Mouse (Mus musculus): ENCODE data around the gene Olfr877. TPM values are rescaled to one million over a fixed set of nuclear protein-coding genes. Genes with fewer than 3 reads are reported as not detected.

Olfr877 gene
- polyA plus RNA-seq, 1 experiment from 2014 or later, result not detected

DNA sequence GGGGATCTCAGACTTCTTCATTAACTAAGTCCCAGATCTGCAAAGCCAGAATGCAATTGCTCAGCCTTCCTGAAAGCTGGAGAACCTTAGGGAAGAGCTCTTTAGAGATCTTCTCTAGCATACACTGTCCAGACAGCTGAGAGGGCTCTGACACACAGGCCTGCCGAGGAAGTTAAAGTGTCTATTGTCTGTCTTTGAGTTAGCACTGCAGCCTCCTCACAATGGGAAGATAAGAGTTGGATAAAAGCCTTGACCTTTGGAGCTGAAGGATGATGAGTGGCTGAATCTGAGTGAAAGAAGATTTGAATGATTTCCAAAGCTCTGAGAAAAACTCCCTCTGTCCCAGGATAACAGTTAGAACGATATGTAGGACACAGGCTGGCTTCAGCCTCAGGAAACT lies 42.6 kb downstream of the Olfr877 start, which contains the start of gene Olfr145:
TSS of gene Olfr145 (plus strand) at position 64 of the 400 bp plus-strand sequence.
- H3K9me3 ChIP-seq, result no peaks in the 10 kb centered on the region
- H3K27ac ChIP-seq, result no peak within 1 kb of the TSS
- no peaks in the 10 kb centered on the region for H3K4me1 ChIP-seq
- H3K36me3 ChIP-seq, result no peaks in the 10 kb centered on the region
- H3K4me2 ChIP-seq, result no peak within 1 kb of the TSS
- H3K9ac ChIP-seq, result no peak within 1 kb of the TSS
- no peaks in the 10 kb centered on the region for H3K27me3 ChIP-seq (replicated peaks)
- WGBS, result 42% methylated on average over 2 of the region's 2 CpGs
- no peak for ATAC-seq (ENCODE audit: insufficient read depth, low FRiP score, low read depth)
- no peak within 1 kb of the TSS for H3K4me3 ChIP-seq (replicated peaks)

DNA sequence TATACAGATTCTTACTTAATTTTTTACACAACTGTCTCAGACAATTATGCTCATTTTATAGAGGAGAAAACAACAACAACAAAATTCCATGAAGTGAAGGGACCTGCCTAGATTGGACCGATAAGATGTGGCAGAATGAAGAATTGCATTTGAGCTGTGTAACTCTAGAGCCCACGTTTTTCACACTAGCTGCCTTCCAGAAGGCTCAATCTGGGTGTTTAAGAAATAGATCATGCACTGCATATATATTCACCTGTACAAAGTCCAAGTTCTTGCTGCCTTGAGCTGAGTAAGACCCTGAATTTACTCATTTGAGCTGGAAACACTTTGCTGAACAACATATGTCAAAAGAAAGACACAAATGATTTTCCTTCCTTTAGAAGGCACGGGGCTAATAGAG lies 51.5 kb downstream of the Olfr877 start:
- Histone ChIP-seq H3K4me3 (replicated peaks) (no peak overlapping the region), H3K27ac (no peak overlapping the region), H3K4me1 (no peaks in the 10 kb centered on the region), H3K9me3 (no peaks in the 10 kb centered on the region), H3K4me2 (no peak overlapping the region), H3K27me3 (replicated peaks) (no peaks in the 10 kb centered on the region), H3K9ac (no peak overlapping the region), H3K36me3 (no peaks in the 10 kb centered on the region)
- ATAC-seq (ENCODE audit: insufficient read depth, low FRiP score, low read depth), result no peak
- WGBS, result 57% methylated on average over 3 of the region's 3 CpGs

Other genes with a start within 250 kb of the Olfr877 start
- 4.1 and 6.0 TPM in 2 replicates for gene Spa17, start 240.5 kb upstream of the Olfr877 start, polyA plus RNA-seq (2015; fragmentation: Nextera tagmentation; extraction: Ambion mirVana)
- gene Tbrg1, start 197.0 kb upstream of the Olfr877 start, polyA plus RNA-seq (2015; fragmentation: Nextera tagmentation; extraction: Ambion mirVana), result 139 and 152 TPM in 2 replicates
- not detected in 2 replicates for gene Panx3, start 185.0 kb upstream of the Olfr877 start, polyA plus RNA-seq (2015; fragmentation: Nextera tagmentation; extraction: Ambion mirVana)
- not detected in 2 replicates for gene Olfr160, start 138.0 kb upstream of the Olfr877 start, polyA plus RNA-seq (2015; fragmentation: Nextera tagmentation; extraction: Ambion mirVana)
- not detected in 2 replicates for gene Olfr874, start 109.2 kb upstream of the Olfr877 start, polyA plus RNA-seq (2015; fragmentation: Nextera tagmentation; extraction: Ambion mirVana)
- not detected in 2 replicates for gene Olfr875, start 82.4 kb upstream of the Olfr877 start, polyA plus RNA-seq (2015; fragmentation: Nextera tagmentation; extraction: Ambion mirVana)
- gene Olfr876, start 51.2 kb upstream of the Olfr877 start, polyA plus RNA-seq (2015; fragmentation: Nextera tagmentation; extraction: Ambion mirVana), result not detected in 2 replicates
- not detected in 2 replicates for gene Olfr145, start 42.5 kb downstream of the Olfr877 start, polyA plus RNA-seq (2015; fragmentation: Nextera tagmentation; extraction: Ambion mirVana)
- gene Olfr878, start 63.6 kb downstream of the Olfr877 start, polyA plus RNA-seq (2015; fragmentation: Nextera tagmentation; extraction: Ambion mirVana), result not detected in 2 replicates
- not detected in 2 replicates for gene Olfr881, start 137.6 kb downstream of the Olfr877 start, polyA plus RNA-seq (2015; fragmentation: Nextera tagmentation; extraction: Ambion mirVana)
- gene Olfr883, start 171.5 kb downstream of the Olfr877 start, polyA plus RNA-seq (2015; fragmentation: Nextera tagmentation; extraction: Ambion mirVana), result not detected in 2 replicates
- not detected in 2 replicates for gene Olfr884, start 192.3 kb downstream of the Olfr877 start, polyA plus RNA-seq (2015; fragmentation: Nextera tagmentation; extraction: Ambion mirVana)
- gene Olfr885, start 207.1 kb downstream of the Olfr877 start, polyA plus RNA-seq (2015; fragmentation: Nextera tagmentation; extraction: Ambion mirVana), result not detected in 2 replicates
- gene Olfr887, start 229.8 kb downstream of the Olfr877 start, polyA plus RNA-seq (2015; fragmentation: Nextera tagmentation; extraction: Ambion mirVana), result not detected in 2 replicates

All from stomach, embryonic 15.5 days (tissue).